Mouse (Mus musculus) liver, adult 2 months (tissue): ENCODE measurements around the gene Adap1.

Experiments
- CTCF ChIP-seq: fragments of 200-500 bp; IDR thresholded peaks from 2 replicates; pipeline ENCODE4 v1.5.1; 2011; ENCODE audit warnings: low read depth, low read length, control low read depth
- POLR2A ChIP-seq: fragments of 200-500 bp; IDR thresholded peaks from 2 replicates; pipeline ENCODE4 v1.6.1; 2011; ENCODE audit warnings: low read length, control low read depth; ENCODE audit not compliant: insufficient read depth; ENCODE audit errors: extremely low read depth

- no peak for TF ChIP-seq POLR2A
- peak; percentile 94 for TF ChIP-seq CTCF
Observed at GRCm38 (mm10) chr5:139344021-139344686, 18.7 kb upstream of the Adap1 start.
